Mouse (Mus musculus) hindbrain, embryonic 11.5 days (tissue): ENCODE data around the gene Oxa1l. TPM values are rescaled to one million over a fixed set of nuclear protein-coding genes. Genes with fewer than 3 reads are reported as not detected.
"Not testable (repeated sequence)": the region's sequence is repeated elsewhere in the genome, so short reads cannot be mapped to it uniquely, and the experiment has no call there.

Experiments
- ATAC-seq: fragments of 200-750 bp; cut with Nextera tagmentation; 2 replicates; pipeline ENCODE4 v1.8.0; 2017; ENCODE audit warnings: mild to moderate bottlenecking, moderate TSS enrichment, moderate library complexity; ENCODE audit not compliant: low FRiP score
- DNase-seq: peaks from one replicate; pipeline ENCODE4 v3.0.0-alpha.2; 2015; ENCODE audit warnings: low spot score
- H3K27ac ChIP-seq: fragments of 300-500 bp; sonication (generic); 2 replicates; pipeline ENCODE4 v1.5.1; 2014; ENCODE audit warnings: mild to moderate bottlenecking, low read depth, low read length
- H3K27me3 ChIP-seq: fragments of 300-500 bp; sonication (generic); 2 replicates; pipeline ENCODE4 v1.6.1; 2014; ENCODE audit warnings: mild to moderate bottlenecking, low read length, moderate library complexity, mixed read lengths; ENCODE audit not compliant: control insufficient read depth, insufficient read depth
- H3K36me3 ChIP-seq: fragments of 300-500 bp; sonication (generic); 2 replicates; pipeline ENCODE4 v1.6.1; 2014; ENCODE audit warnings: mild to moderate bottlenecking, low read length, moderate library complexity, mixed read lengths; ENCODE audit not compliant: control insufficient read depth, insufficient read depth
- H3K4me1 ChIP-seq: fragments of 300-500 bp; sonication (generic); replicated peaks from 2 replicates; pipeline ENCODE4 v1.6.1; 2014; ENCODE audit warnings: low read length, mixed read lengths; ENCODE audit not compliant: control insufficient read depth, insufficient read depth
- H3K4me2 ChIP-seq: fragments of 300-500 bp; sonication (generic); replicated peaks from 2 replicates; pipeline ENCODE4 v1.6.1; 2014; ENCODE audit warnings: mild to moderate bottlenecking, low read depth, low read length
- H3K4me3 ChIP-seq: fragments of 300-500 bp; sonication (generic); 2 replicates; pipeline ENCODE4 v1.5.1; 2014; ENCODE audit warnings: low read depth, low read length
- H3K9ac ChIP-seq: fragments of 300-500 bp; sonication (generic); 2 replicates; pipeline ENCODE4 v1.6.1; 2014; ENCODE audit warnings: low read depth, low read length
- H3K9me3 ChIP-seq: fragments of 300-500 bp; sonication (generic); 2 replicates; pipeline ENCODE4 v1.6.1; 2016; ENCODE audit warnings: low read length; ENCODE audit not compliant: control insufficient read depth
- WGBS: fragments of 180-500 bp; shearing (Covaris S2); extraction: QIAGEN DNeasy Blood & Tissue Kit; methylation state at CpG from one replicate; pipeline ENCODE4 v1.1.7; 2014; 5-methylcytosine and 5-hydroxymethylcytosine counted together
- polyA plus RNA-seq: library from polyadenylated mRNA; unstranded; fragments of >200 nt; fragmentation: Nextera tagmentation; extraction: Ambion mirVana; gene quantifications from 2 replicates; pipeline ENCODE4 v1.2.1, GENCODE M21; 2014

The Oxa1l gene
- polyA plus RNA-seq, 1 experiment from 2014 or later, result 46.7 TPM

GRCm38 (mm10) chr14:54333452-54334189 lies 27.0 kb upstream of the Oxa1l start:
- 84% methylated on average over 8 of the region's 8 CpGs for WGBS
- no peak overlapping the region for H3K9ac ChIP-seq
- H3K27me3 ChIP-seq, result no peaks in the 10 kb centered on the region
- H3K4me1 ChIP-seq, result no peaks in the 10 kb centered on the region
- ATAC-seq (no peak), DNase-seq (no peak)
- no peak overlapping the region for H3K27ac ChIP-seq
- H3K4me2 ChIP-seq, result no peak overlapping the region
- H3K4me3 ChIP-seq, result no peak overlapping the region
- no peaks in the 10 kb centered on the region for H3K36me3 ChIP-seq
- H3K9me3 ChIP-seq, result no peaks in the 10 kb centered on the region

- no peaks in the 10 kb centered on the region for H3K27me3 ChIP-seq
- H3K9ac ChIP-seq, result no peak overlapping the region
- WGBS, result 61% methylated on average over 7 of the region's 7 CpGs
- H3K4me3 ChIP-seq, result no peak overlapping the region
- DNase-seq, result no peak
- no peaks in the 10 kb centered on the region for H3K36me3 ChIP-seq
- ATAC-seq, result no peak
- H3K4me2 ChIP-seq, result no peak overlapping the region
- no peaks in the 10 kb centered on the region for H3K9me3 ChIP-seq
- no peaks in the 10 kb centered on the region for H3K4me1 ChIP-seq
- H3K27ac ChIP-seq, result no peak overlapping the region
Observed at GRCm38 (mm10) chr14:54340836-54341235, 19.8 kb upstream of the Oxa1l start.

DNA sequence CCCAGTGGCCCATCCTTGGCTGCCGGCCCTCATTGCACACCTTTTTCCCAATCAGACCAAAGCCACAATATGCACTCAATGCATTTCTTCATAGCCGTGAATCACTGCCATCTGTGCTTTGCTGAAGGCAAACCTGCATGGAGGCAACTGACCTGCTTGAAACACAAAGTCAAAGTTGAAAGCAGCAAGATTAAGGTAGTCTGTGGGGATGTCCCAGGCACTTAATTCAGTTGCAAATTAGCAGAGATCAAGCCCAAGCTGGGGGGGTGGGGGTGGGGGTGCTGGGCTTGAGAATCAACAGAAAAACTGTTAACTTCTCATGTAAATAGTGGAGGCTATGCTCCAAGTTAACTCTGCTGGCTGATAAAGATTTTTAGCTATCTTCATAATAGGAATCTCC lies 18.8 kb upstream of the Oxa1l start:
- WGBS, result 40% methylated on average over 2 of the region's 2 CpGs
- not testable (repeated sequence) for H3K27me3 ChIP-seq, H3K4me1 ChIP-seq, H3K9me3 ChIP-seq, H3K4me2 ChIP-seq, H3K9ac ChIP-seq, ATAC-seq, DNase-seq, H3K4me3 ChIP-seq, H3K27ac ChIP-seq, H3K36me3 ChIP-seq

DNA sequence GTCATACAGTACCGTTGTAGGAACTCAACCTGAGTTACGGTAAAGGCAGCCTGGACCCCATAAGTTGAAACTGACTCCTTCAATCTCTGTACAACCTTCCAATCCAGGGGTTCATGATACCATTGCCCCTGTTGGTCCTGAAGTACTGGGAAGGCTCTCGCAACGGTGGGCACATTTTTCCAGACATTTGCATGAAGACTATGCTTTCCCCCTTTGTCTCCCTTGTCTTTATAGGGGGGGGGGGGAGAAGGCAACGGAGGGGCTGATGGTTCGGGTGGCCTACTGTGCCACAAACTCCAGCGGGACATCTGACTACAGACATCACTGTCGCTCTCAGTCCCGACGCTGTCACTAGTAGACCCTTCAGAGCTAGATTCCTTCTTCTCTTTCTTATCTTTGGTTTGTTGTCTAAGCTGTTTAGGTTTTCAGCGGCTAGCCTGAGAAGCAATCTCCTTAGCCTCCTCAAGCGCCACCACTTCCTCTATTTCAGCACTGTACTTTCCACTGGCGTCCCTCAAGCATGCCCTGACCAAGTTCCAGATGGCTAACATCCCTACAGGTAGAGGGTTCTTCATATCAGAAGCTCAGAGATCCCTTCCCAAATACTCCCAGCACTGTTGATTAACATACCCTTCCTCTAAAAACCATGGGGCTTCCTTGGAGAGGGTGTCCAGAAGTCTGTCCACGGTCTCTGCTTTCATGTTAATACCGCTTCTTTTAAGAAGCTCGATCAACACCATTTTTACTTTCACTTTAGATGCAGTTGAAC lies 9.7 kb upstream of the Oxa1l start:
- not testable (repeated sequence) for H3K9me3 ChIP-seq, H3K27me3 ChIP-seq

GRCm38 (mm10) chr14:54352314-54352713 lies 8.3 kb upstream of the Oxa1l start:
- no peak overlapping the region for H3K4me2 ChIP-seq
- H3K27ac ChIP-seq, result no peak overlapping the region
- H3K36me3 ChIP-seq, result no peaks in the 10 kb centered on the region
- no peaks in the 10 kb centered on the region for H3K27me3 ChIP-seq
- H3K4me3 ChIP-seq, result no peak overlapping the region
- DNase-seq (no peak), ATAC-seq (no peak)
- 90% methylated on average over 8 of the region's 8 CpGs for WGBS
- H3K9me3 ChIP-seq, result no peaks in the 10 kb centered on the region
- H3K4me1 ChIP-seq, result no peaks in the 10 kb centered on the region
- H3K9ac ChIP-seq, result no peak overlapping the region

More for the DNA sequence above, 9.7 kb upstream of the Oxa1l start:
- ATAC-seq, H3K36me3 ChIP-seq, DNase-seq, H3K4me1 ChIP-seq, H3K4me3 ChIP-seq, H3K4me2 ChIP-seq, H3K9ac ChIP-seq, H3K27ac ChIP-seq: not testable (repeated sequence)
- WGBS, result 96% methylated on average over 16 of the region's 16 CpGs

GRCm38 (mm10) chr14:54354406-54354805 lies 6.2 kb upstream of the Oxa1l start:
- H3K4me2 ChIP-seq, result no peak overlapping the region
- WGBS, result 30% methylated on average over 1 of the region's 1 CpGs
- no peaks in the 10 kb centered on the region for H3K9me3 ChIP-seq
- no peak overlapping the region for H3K4me3 ChIP-seq
- no peak overlapping the region for H3K9ac ChIP-seq
- no peak overlapping the region for H3K27ac ChIP-seq
- no peak for ATAC-seq
- H3K4me1 ChIP-seq, result no peaks in the 10 kb centered on the region
- H3K27me3 ChIP-seq, result no peaks in the 10 kb centered on the region
- H3K36me3 ChIP-seq, result no peaks in the 10 kb centered on the region
- no peak for DNase-seq

DNA sequence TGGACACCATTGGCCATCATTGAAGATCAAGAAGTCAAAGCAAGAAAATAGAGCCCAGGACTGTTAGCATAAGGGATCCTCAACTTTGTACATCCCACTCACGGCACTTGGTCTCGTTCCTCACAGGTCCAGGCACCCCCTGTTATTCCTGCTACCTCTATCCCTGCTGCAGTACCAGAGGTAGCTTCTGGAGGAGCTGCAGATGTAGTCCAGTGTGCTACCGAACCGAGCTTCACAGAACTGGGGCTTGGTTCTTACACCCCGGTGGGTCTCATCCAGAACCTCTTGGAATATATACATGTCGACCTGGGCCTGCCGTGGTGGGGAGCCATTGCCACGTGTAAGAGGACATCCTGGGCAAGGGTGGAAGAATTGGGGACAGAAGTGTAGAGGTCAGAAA lies 2.5 kb downstream of the Oxa1l start:
- H3K9me3 ChIP-seq, result no peaks in the 10 kb centered on the region
- peaks cover 4% of the 10 kb centered on the region; the same call in 1 of the 2 replicates for H3K36me3 ChIP-seq
- WGBS, result 94% methylated on average over 8 of the region's 8 CpGs
- H3K4me1 ChIP-seq, result no peaks in the 10 kb centered on the region
- no peaks in the 10 kb centered on the region for H3K27me3 ChIP-seq
- H3K9ac ChIP-seq, result no peak overlapping the region
- no peak overlapping the region for H3K27ac ChIP-seq
- no peak overlapping the region for H3K4me3 ChIP-seq
- H3K4me2 ChIP-seq, result no peak overlapping the region
- no peak for DNase-seq
- ATAC-seq, result no peak

DNA sequence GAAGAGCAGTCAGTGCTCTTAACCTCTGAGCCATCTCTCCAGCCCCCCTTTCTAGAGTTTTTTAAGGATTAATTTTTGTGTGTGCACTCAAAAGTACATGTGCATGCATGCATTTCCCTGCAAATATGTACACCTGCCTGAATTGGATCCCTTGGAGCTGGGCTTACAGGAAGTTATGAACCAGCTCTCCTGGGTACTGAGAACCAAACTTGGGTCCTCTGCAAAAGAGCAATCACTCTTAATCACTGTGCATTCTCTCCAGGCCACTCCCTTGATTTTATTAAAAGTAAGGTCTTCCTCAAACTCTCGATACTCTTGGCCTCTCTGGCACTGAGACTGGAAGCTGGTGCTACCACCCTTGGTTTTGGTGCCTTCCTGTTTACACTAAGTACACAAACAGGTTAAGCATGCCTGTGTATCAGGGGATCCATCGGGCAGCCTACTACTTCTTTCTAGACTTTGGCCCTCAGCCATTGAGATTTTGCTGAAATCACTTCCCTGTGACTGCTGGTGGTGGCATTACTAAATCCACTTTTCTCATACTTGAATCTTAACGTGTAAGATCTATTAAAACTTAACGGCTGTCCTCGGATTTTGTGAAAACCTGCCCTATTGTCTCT lies 4.5 kb downstream of the Oxa1l start:
- H3K27ac ChIP-seq, result no peak overlapping the region
- H3K9ac ChIP-seq, result no peak overlapping the region
- no peaks in the 10 kb centered on the region for H3K27me3 ChIP-seq
- ATAC-seq (no peak), DNase-seq (no peak)
- peaks cover 15% of the 10 kb centered on the region for H3K36me3 ChIP-seq
- H3K9me3 ChIP-seq, result no peaks in the 10 kb centered on the region
- WGBS, result 91% methylated on average over 5 of the region's 5 CpGs
- H3K4me1 ChIP-seq, result no peaks in the 10 kb centered on the region
- no peak overlapping the region for H3K4me2 ChIP-seq
- no peak overlapping the region for H3K4me3 ChIP-seq
